Mouse (Mus musculus) brain, embryonic 14.5 days (tissue): ENCODE measurements around the gene Fam216b.

Experiments
- CTCF ChIP-seq: fragments of 200-500 bp; IDR thresholded peaks from 2 replicates; pipeline ENCODE4 v1.5.1; 2012; ENCODE audit warnings: inconsistent platforms, mild to moderate bottlenecking, moderate library complexity, borderline replicate concordance; ENCODE audit not compliant: insufficient read depth, insufficient read length; ENCODE audit errors: extremely low read depth
- POLR2A ChIP-seq: fragments of 200-500 bp; IDR thresholded peaks from 2 replicates; pipeline ENCODE4 v1.6.1; 2012; ENCODE audit warnings: mild to moderate bottlenecking, inconsistent platforms, borderline replicate concordance; ENCODE audit not compliant: poor library complexity, insufficient read depth, insufficient read length, severe bottlenecking; ENCODE audit errors: extremely low read depth

GRCm38 (mm10) chr14:78117268-78117667 is 28.5 kb upstream of the Fam216b start:
- TF ChIP-seq POLR2A (no peak), CTCF (no peak)
